Mouse (Mus musculus) layer of hippocampus, postnatal 25 days (tissue): ENCODE results near the gene Gm49387. TPM values are rescaled to one million over a fixed set of nuclear protein-coding genes. Genes with fewer than 3 reads are reported as not detected.
A peak's percentile ranks its signal among the peaks of the same experiment; 100 is the strongest.

Experiments used
- DNase-seq, 2 experiments: peaks; one replicate each; pipeline ENCODE4 v3.0.0; 2022; ENCODE audit warnings: mixed read lengths in 2 of 2, low spot score in 1 of 2; ENCODE audit errors: extremely low spot score in 1 of 2
- total RNA-seq, 2 experiments: library from RNA; stranded (reverse); gene quantifications; 2 replicates each; pipeline ENCODE4 v1.2.3; 2021

The Gm49387 gene
- total RNA-seq, 2 experiments from 2014 or later = not detected

DNA sequence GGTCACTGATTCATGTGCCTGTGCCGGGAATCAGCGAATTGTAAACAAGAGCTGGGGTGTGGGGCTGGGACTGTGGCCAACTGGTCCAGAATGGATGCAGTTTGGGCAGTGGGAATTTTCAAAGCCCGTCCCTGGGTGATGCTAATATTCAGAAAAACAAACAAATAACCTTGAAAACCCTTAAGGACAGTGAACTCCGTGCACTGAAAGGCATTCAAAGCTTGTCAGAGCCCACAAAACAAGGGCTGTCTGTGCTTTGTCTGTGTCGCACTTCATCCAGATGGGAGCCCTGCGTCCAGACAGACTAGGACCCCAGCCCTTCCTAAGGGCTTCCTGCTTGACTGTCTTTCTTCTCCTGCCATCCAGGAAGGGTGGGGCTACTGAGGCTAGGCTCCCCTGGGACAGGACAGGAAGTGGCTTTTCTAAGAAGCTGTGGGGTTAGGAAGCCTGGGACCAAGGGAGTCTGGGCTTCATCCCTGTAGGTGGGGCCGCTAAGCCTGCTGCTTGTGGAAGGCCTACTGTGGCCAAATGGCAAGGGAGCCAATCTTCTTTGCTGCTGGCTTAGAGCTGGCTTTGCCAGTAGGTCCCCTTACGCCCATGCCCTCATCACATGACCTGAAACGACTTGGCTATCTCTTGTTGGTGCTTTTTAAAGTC, 22.0 kb upstream of the Gm49387 start:
- DNase-seq = peak in 1 of 2 experiments; percentile 34

DNA sequence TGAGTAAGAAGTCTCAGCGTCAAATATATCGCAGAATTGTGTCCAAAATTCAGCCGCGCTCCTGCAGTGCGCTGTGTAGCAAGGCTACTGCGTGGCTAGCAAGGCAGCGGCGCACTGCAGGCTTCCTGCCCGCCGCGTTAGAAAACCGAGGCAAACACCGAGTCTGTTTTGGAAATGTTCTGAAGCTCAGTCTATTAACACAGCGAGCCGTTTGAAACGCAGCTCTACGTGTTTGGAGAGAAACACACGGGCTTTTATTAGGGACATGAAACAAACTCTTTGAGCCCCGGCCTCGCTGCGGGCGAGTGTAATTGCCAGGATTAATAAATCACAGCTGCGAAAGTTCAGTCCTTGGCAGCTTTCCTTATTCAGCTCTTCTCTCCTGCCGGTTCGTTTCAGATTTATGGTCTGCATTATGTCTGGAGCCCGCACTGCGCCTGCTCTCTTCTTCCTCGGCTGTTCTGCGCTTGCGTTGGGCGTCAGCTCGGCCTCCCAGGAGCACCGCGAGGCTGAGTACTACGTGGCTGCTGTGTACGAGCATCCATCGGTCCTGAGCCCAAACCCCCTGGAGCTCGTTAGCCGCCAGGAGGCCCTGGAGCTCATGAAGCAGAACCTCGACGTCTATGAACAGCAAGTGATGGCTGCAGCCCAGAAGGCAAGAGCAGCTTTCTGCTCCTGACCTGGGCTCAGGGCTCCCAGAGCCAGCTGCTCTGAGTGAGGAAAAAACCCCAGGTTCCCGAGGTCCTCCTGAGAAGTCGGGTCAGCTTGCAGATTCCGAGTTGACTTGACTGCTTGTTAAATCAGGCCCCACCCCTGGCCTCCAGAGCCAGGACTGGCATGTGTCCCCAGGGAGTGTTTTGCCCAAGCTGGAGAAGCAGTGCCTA, 21.2 kb upstream of the Gm49387 start:
- peak; percentile 75 to 78 for DNase-seq

- no peak for DNase-seq
These were observed 19.8 kb upstream of the Gm49387 start for GRCm38 (mm10) chr14:31660312-31661093.

DNA sequence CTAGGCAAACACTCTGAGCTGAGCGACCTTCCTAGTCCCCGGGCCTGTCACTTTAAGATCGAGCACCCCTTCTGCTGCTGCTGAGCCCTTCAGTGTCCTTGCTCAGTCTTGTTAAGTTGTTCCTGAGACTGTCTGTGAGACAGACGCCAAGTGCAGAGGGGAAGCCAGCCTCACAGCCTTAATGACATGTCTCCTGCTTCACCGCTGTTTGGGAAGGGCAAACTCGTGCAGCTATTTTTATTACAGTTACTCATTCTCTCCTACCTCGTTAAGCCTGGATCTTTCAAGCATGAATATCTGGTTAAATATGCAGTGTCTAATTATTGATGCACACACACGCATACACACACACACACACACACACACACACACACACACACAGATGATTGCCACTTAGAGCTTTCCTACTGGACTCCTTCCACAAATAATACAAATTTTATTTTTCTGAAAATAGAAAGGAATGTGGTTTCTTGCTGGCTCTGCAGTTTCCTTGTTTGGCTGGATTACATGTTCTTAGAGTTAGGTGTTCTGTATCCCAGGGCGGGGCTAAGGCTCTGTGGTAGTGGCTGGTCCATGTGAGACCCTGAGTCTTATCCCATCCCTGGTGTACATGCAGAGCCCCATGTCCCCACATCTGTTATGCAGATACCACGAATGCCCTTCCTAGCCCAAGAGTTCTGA, 19.0 kb upstream of the Gm49387 start:
- no peak for DNase-seq

DNA sequence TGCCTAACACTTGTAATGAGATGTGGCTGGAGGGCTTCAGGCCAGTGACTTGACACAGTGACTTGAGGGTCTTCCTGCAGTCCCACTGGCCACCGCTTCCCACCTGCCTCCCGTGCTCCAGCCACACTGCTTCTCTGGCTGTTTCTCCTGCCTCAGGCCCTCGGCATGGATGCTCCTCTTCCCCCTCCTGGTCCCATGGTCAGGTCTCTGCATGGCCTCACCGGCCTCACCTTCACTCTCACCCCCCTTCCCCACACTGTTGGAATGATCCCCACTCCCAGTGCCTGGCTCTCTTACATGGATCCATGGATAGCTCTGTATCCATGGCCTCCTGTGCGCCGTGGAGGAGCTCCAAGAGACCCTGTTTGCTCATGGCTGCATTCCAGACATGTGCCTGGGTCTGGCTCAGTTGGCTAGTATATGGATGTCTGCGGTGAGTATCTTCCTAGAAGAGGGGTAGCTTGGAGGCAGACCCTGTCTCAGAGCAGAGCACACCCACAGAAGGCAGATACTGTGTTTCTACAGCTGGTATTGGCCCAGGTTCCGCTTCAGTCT, 17.5 kb upstream of the Gm49387 start:
- DNase-seq = no peak

DNA sequence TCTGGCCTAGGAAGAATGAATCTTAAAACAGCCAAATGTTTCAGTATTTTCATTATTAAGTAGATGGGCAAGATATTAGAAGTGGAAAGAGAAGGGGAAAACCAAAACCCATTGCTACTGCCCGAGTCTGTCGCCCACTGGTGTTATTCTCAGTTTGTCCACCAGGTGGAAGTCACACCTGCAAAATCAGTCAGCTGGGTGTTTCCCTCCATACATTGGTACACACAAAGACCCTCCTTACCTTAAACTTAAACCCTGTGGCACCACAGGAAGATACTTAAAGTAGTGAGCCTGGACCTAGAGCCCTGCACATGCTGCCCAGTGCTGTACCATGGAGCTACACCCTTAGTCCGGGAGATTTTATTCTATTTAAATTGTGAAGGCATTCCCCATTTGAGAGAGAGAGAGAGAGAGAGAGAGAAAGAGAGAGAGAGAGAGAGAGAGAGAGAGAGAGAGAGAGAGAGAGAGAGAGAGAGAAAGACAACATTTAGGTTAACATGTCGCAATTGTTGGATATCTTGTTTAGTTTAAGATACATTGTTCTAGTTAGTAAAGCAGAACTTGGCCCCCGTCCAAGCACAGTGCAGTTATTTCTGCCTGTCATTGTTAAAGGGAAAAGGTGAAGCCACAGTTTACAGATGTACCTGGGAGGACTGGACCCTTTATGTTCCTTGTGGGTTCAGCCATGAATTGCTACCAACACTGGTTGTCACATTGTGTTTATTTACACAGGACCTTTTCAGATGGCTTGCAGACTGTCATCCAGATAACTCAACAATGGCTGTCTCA, 16.4 kb upstream of the Gm49387 start:
- DNase-seq = peak; percentile 65 to 82

DNA sequence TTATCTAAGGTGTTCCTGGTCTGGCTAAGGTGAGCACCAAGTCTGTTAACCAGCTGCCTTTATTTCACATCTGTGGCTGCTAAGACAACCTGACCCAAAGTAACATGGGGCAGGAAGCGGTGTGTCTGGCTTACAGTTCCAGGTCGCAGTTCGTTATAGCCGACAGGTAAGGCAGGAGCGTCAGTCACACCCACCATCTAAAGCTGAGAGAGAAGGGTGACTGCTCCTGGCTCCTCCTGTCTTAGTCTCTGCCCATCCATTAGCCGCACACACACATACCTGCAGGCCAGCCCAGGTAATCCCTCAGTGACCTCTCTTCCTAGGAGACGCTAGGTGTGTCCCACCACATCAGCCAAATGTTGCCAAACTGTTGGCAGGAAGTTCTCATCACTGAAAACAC, 15.7 kb upstream of the Gm49387 start:
- no peak for DNase-seq

- DNase-seq = no peak
These were observed 14.7 kb upstream of the Gm49387 start for GRCm38 (mm10) chr14:31655406-31655805.

DNA sequence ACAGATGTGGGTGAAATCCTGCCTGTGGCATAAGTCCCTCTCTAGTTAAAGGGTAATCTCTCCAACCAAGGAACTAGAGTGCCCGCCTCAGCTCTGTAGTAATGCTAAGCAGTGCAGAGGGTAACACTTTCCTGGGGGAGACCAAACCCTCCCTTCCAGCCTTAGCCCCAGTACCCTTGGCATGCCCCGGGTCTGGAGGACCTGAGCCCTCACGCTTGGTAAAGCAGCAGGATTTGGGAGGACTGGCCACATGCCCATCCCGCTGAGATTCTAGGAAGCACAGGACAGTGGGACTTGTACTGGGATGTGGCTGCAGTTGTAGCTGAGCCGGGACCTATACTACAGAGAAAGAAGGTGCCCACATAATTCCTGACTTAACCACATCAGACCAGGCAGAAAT, 14.1 kb upstream of the Gm49387 start:
- no peak for DNase-seq

- no peak for DNase-seq
These were observed 12.6 kb upstream of the Gm49387 start for GRCm38 (mm10) chr14:31653101-31653875.

DNA sequence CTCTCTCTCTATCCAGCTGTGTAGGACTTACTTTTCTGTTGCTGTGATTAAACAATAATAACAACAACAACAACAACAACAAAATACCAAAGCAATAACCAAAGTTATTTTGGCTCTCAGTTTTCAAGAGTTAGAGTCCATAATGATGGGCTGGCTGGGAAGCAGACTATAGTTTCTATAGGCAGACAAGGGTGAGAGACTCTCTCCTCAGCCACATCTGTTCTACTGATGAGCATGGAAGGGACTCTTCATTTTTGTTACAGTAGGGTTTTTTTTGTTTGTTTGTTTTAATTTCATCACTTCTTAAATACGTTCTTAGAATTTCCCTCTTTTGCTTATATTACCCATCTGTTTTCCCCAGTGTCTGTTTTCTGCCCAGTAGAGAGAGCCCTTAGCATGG, 11.9 kb upstream of the Gm49387 start:
- no peak for DNase-seq

GRCm38 (mm10) chr14:31652106-31652505, 11.4 kb upstream of the Gm49387 start:
- DNase-seq = no peak

DNA sequence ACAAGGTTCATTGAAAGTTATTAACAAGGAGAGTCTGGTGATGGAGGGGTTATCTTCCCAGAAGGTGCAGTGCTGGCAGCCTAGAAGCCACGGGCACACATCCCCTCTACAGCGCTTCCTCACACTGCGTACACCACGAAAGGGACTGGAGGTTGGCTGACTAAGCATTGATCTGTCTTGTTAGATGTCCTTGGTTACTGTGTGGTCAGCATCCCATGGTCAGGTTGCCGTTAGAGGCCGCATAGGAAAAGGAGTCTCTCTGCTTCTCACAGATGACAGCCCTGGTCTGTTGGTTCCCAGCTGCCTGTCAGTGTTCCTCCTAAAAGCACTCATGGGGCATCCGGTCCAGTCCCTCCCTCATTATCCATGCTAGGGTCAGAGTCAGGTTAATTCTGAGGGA, 10.5 kb upstream of the Gm49387 start:
- DNase-seq = no peak

DNA sequence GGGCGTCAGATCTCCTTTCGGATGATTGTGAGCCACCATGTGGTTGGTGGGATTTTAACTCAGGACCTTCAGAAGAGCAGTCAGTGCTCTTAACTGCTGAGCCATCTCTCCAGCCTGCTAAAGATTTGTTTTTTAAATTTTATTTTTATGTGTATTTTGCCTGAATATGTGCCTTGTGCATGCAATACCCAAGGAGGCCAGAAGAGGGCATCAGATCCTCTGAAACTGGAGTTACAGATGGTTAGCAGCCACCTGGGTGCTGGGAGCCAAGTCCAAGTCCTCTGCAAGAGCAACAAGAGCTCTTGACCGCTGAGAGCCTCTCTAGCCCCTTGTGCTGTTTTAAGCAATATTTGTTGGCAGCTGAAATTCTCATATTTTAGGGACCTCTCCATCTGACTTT, 9.7 kb upstream of the Gm49387 start:
- DNase-seq = no peak

- no peak for DNase-seq
These were observed 7.3 kb upstream of the Gm49387 start for GRCm38 (mm10) chr14:31647991-31648390.

GRCm38 (mm10) chr14:31645920-31646319, 5.2 kb upstream of the Gm49387 start:
- DNase-seq = no peak

- no peak for DNase-seq
These were observed 4.4 kb upstream of the Gm49387 start for GRCm38 (mm10) chr14:31644931-31645547.

- DNase-seq = no peak
These were observed 3.6 kb upstream of the Gm49387 start for GRCm38 (mm10) chr14:31644183-31644830.
